Mouse (Mus musculus) hindbrain, embryonic 12.5 days (tissue): ENCODE measurements around the gene Nus1. TPM values are rescaled to one million over a fixed set of nuclear protein-coding genes. Genes with fewer than 3 reads are reported as not detected.

Experiments used
- ATAC-seq: fragments of 200-750 bp; cut with Nextera tagmentation; 2 replicates; pipeline ENCODE4 v1.8.0; 2017; ENCODE audit warnings: moderate TSS enrichment; ENCODE audit not compliant: low FRiP score
- H3K27ac ChIP-seq: fragments of 300-500 bp; sonication (generic); 2 replicates; pipeline ENCODE4 v1.5.1; 2016; ENCODE audit warnings: mild to moderate bottlenecking
- H3K27me3 ChIP-seq: fragments of 300-500 bp; sonication (generic); 2 replicates; pipeline ENCODE4 v1.6.1; 2016; ENCODE audit warnings: mild to moderate bottlenecking
- H3K36me3 ChIP-seq: fragments of 300-500 bp; sonication (generic); 2 replicates; pipeline ENCODE4 v1.6.1; 2016; ENCODE audit warnings: mild to moderate bottlenecking
- H3K4me1 ChIP-seq: fragments of 300-500 bp; sonication (generic); 2 replicates; pipeline ENCODE4 v1.6.1; 2016
- H3K4me2 ChIP-seq: fragments of 300-500 bp; sonication (generic); replicated peaks from 2 replicates; pipeline ENCODE4 v1.6.1; 2016; ENCODE audit warnings: mild to moderate bottlenecking
- H3K4me3 ChIP-seq: fragments of 300-500 bp; sonication (generic); 2 replicates; pipeline ENCODE4 v1.5.1; 2016; ENCODE audit warnings: mild to moderate bottlenecking
- H3K9ac ChIP-seq: fragments of 300-500 bp; sonication (generic); 2 replicates; pipeline ENCODE4 v1.6.1; 2016; ENCODE audit warnings: mild to moderate bottlenecking, moderate library complexity
- H3K9me3 ChIP-seq: fragments of 300-500 bp; sonication (generic); replicated peaks from 2 replicates; pipeline ENCODE4 v1.6.1; 2016; ENCODE audit warnings: mild to moderate bottlenecking
- WGBS: fragments of 180-500 bp; shearing (Covaris S2); methylation state at CpG from one replicate; pipeline ENCODE4 v1.1.7; 2016; 5-methylcytosine and 5-hydroxymethylcytosine counted together
- polyA plus RNA-seq: library from polyadenylated mRNA; unstranded; fragments of >200 nt; fragmentation: Nextera tagmentation; extraction: Ambion mirVana; gene quantifications from 2 replicates; pipeline ENCODE4 v1.2.1, GENCODE M21; 2016

Nus1 gene
- polyA plus RNA-seq, 1 experiment from 2014 or later: 19.2 TPM

DNA sequence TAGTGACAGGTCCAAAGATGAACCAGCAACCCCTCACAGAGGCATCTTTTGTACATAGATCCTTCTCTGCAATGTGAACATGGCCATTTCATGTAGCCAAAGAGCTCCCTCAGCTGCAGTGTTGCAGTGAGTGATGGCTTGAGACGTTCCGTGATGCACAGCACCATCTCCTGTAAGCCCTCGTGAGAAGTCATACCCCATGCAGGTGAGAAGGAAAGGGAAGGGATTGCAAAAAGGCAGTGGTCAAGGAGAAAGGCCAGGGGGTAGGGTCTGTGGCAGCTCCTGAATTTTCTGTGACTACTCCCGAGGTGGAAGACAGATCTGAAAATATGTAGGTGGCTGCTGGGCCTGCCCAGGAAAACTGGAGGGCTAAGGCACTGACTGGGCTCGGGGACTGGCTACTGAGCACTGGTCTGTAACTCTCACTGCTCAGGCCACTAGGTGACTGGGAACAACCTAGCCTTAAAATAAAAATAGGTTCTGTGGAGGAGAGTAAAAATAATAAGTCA lies 28.4 kb upstream of the Nus1 start, which contains the start of gene Nepn:
Gene Nepn (plus strand): TSS at position 51 of the 509 bp plus-strand sequence.
- ATAC-seq: no peak
- no peaks in the 10 kb centered on the region for H3K4me1 ChIP-seq
- no peak within 1 kb of the TSS for H3K4me2 ChIP-seq
- no peaks in the 10 kb centered on the region for H3K27me3 ChIP-seq
- no peaks in the 10 kb centered on the region for H3K9me3 ChIP-seq
- no peak within 1 kb of the TSS for H3K4me3 ChIP-seq
- H3K27ac ChIP-seq: no peak within 1 kb of the TSS
- 80% methylated on average over 5 of the region's 5 CpGs for WGBS
- H3K9ac ChIP-seq: no peak within 1 kb of the TSS
- H3K36me3 ChIP-seq: no peaks in the 10 kb centered on the region

DNA sequence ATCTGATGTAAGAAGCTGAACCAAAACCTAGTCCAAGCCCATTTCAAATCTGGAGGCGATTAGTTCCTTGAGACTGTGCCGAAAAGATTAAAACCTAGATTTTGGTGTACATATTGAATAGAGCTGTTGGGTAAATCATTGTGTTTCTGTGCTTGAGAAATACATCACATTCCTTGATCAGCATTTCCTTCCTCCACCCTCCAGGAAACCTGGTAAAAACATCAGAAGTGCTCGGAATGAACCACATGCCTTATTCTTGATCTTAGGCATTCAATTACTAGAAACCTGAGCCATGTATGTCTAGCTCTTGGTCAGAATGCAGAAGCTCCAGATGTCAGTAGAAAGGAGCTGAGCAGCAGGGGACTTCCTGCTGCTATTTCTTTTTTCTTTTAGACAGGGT lies 27.9 kb upstream of the Nus1 start:
- WGBS: 71% methylated on average over 3 of the region's 3 CpGs
- no peak for ATAC-seq
- H3K27me3 ChIP-seq: no peaks in the 10 kb centered on the region

DNA sequence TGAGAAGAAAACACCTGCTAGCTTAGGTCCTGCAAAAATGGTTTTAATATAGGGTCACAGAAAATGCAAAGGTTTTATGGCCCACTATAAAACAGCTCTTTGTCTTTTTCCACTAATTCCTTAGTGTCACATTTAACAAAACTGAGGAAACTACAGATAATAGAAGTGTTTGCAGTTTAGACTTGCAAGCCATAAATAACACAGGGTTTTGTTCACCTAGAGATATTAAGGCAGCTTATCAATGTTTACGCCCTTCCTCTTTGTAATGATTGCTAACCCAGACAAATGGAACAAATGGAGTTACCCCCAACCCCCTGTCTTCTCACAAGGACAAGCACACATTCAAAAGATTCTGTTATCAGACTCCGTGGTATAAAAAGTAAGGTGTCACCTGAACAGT lies 26.1 kb upstream of the Nus1 start:
- 78% methylated on average over 2 of the region's 2 CpGs for WGBS

More for the DNA sequence above, 27.9 kb upstream of the Nus1 start:
- Histone ChIP-seq H3K4me2 (no peak overlapping the region), H3K9ac (no peak overlapping the region), H3K36me3 (no peaks in the 10 kb centered on the region), H3K4me3 (no peak overlapping the region), H3K27ac (no peak overlapping the region), H3K9me3 (no peaks in the 10 kb centered on the region), H3K4me1 (no peaks in the 10 kb centered on the region)

DNA sequence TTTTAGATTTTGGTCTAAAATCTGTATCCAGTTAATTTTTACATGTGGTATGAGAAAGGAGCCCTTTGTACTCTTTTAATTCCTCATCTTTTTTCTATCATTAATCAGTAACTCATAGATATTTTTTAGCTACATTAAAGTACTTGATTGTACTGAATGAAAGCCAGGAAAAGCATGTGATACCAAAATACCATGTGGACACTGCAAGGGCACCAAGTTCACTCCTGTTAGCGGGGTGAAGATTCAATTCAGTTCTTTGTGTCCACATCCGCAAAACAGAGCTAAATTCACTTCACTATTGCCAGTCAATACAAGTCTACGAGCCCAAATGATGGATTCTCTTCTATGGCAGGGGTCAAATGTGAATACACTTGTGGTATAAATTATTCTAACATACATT lies 20.7 kb upstream of the Nus1 start:
- no peak overlapping the region for H3K9ac ChIP-seq
- ATAC-seq: no peak
- H3K27me3 ChIP-seq: no peaks in the 10 kb centered on the region
- WGBS: 85% methylated on average over 3 of the region's 3 CpGs
- H3K27ac ChIP-seq: no peak overlapping the region
- no peaks in the 10 kb centered on the region for H3K4me1 ChIP-seq
- no peak overlapping the region for H3K4me3 ChIP-seq
- H3K36me3 ChIP-seq: no peaks in the 10 kb centered on the region
- no peak overlapping the region for H3K4me2 ChIP-seq
- no peaks in the 10 kb centered on the region for H3K9me3 ChIP-seq

More for the DNA sequence above, 26.1 kb upstream of the Nus1 start:
- no peak overlapping the region for H3K4me3 ChIP-seq
- no peaks in the 10 kb centered on the region for H3K36me3 ChIP-seq
- ATAC-seq: no peak
- no peak overlapping the region for H3K4me2 ChIP-seq
- H3K4me1 ChIP-seq: no peaks in the 10 kb centered on the region
- H3K27ac ChIP-seq: no peak overlapping the region
- H3K9ac ChIP-seq: no peak overlapping the region
- H3K27me3 ChIP-seq: no peaks in the 10 kb centered on the region
- H3K9me3 ChIP-seq: no peaks in the 10 kb centered on the region

DNA sequence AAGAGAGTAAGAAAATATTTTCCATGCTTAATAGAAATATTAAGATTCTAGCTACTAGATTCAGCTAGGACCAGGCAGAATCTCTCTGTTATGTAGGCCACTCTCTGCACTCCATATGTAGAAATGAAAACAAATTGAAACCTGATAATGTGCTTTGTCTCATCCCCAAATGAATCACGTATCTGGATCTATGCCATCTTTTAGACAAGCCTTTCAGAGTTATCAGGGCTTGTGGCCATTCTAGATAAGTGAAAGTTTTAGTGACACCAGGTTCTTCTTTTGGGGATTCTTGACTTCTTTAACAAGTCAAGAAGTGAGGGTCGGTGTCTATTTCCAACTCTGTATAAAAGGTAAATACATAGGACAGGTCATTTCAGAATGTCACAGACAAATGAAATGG lies 18.6 kb upstream of the Nus1 start:
- Histone ChIP-seq H3K9ac (no peak overlapping the region), H3K4me2 (no peak overlapping the region), H3K9me3 (no peaks in the 10 kb centered on the region), H3K27ac (no peak overlapping the region), H3K36me3 (no peaks in the 10 kb centered on the region), H3K4me3 (no peak overlapping the region), H3K27me3 (no peaks in the 10 kb centered on the region), H3K4me1 (no peaks in the 10 kb centered on the region)
- WGBS: 80% methylated on average over 2 of the region's 2 CpGs
- ATAC-seq: no peak

DNA sequence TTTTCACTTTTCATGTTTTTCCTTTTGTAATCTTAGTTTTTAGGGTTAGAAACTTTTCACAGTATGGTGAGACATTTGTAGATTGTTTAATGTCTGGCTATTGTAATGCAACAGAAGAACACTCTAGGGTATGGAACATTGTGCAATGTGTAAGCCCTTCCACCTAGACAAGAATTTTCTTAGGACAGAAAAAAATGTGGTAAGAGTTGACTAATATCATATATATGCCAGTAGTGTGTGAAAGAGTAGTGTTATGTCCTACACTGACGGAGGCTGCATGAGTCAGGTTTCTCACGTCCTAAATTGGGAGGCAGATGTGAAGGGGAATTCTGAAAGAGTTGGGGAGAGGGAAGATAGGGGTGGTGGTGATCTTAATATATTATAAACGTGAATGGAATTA lies 17.6 kb upstream of the Nus1 start:
- H3K4me2 ChIP-seq: no peak overlapping the region
- WGBS: 70% methylated on average over 3 of the region's 3 CpGs
- H3K9me3 ChIP-seq: no peaks in the 10 kb centered on the region
- H3K36me3 ChIP-seq: no peaks in the 10 kb centered on the region
- no peaks in the 10 kb centered on the region for H3K4me1 ChIP-seq
- H3K27me3 ChIP-seq: no peaks in the 10 kb centered on the region
- ATAC-seq: no peak
- H3K4me3 ChIP-seq: no peak overlapping the region
- H3K9ac ChIP-seq: no peak overlapping the region
- H3K27ac ChIP-seq: no peak overlapping the region

DNA sequence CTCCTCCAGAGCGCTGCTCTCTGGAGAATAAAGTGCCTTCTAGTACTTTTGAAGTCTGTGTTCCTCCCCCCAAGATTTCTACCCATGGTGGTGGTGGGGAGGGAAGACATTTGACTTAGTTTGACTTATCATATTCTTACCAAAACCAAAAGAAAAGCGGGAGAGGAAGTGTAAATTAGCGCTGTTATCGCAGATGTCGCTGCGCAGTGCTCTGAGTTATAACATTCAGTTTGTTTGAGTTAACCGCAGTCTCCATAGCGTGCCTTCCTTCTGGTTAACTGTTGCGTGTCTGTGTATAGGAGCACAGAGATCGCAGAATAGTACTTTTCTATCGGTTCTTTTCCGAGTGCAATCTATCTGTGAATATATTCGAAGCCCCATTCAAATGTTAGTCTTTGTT lies 12.2 kb upstream of the Nus1 start:
- H3K36me3 ChIP-seq: no peaks in the 10 kb centered on the region
- no peaks in the 10 kb centered on the region for H3K4me1 ChIP-seq
- no peak overlapping the region for H3K9ac ChIP-seq
- H3K4me2 ChIP-seq: no peak overlapping the region
- no peak overlapping the region for H3K27ac ChIP-seq
- 92% methylated on average over 13 of the region's 13 CpGs for WGBS
- H3K4me3 ChIP-seq: no peak overlapping the region
- H3K27me3 ChIP-seq: no peaks in the 10 kb centered on the region
- no peaks in the 10 kb centered on the region for H3K9me3 ChIP-seq
- ATAC-seq: no peak

DNA sequence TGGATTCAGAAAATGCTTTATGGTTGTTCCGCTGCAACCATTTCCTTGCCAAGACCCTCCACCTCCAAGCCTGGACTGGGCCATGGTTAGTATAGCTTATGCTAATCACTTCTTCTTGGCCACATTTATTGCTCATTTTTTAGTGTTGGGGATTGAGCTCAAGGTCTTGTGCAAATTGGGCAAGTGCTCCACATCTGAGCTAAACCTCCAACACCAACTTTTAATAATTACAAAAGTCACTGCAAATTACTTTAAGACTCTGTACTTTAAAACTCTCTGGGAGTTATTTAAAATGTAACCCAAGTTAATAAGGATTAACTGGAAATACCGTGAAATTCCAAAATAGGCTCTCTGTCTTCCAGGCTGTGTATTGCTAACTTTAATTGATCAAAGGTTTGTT lies 9.8 kb upstream of the Nus1 start:
- Histone ChIP-seq H3K9ac (no peak overlapping the region), H3K36me3 (no peaks in the 10 kb centered on the region), H3K9me3 (no peaks in the 10 kb centered on the region), H3K27me3 (no peaks in the 10 kb centered on the region), H3K4me1 (no peaks in the 10 kb centered on the region), H3K4me3 (no peak overlapping the region), H3K4me2 (no peak overlapping the region), H3K27ac (no peak overlapping the region)
- 90% methylated on average over 2 of the region's 2 CpGs for WGBS
- ATAC-seq: no peak

DNA sequence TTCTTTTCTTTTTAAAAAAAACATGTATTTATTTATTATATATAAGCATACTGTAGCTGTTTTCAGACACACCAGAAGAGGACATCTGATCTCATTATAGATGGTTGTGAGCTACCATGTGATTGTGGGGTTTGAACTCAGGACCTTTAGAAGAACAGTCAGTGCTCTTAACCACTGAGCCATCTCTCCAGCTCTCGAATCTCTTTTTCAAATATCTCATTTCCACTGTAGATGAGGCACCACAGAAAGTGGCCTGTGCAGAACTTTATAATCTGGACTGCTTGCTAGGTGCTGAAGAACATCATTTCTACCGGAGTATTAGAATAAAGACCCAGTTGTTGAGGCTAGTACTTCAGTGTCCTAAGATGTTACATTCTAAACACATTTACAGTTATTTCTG lies 2.3 kb upstream of the Nus1 start:
- no peak for ATAC-seq
- 84% methylated on average over 2 of the region's 2 CpGs for WGBS
- H3K9ac ChIP-seq: no peak overlapping the region
- peaks cover 15% of the 10 kb centered on the region for H3K4me1 ChIP-seq
- no peak overlapping the region for H3K4me3 ChIP-seq
- no peaks in the 10 kb centered on the region for H3K9me3 ChIP-seq
- H3K27ac ChIP-seq: no peak overlapping the region
- no peaks in the 10 kb centered on the region for H3K27me3 ChIP-seq
- no peaks in the 10 kb centered on the region for H3K36me3 ChIP-seq
- no peak overlapping the region for H3K4me2 ChIP-seq

DNA sequence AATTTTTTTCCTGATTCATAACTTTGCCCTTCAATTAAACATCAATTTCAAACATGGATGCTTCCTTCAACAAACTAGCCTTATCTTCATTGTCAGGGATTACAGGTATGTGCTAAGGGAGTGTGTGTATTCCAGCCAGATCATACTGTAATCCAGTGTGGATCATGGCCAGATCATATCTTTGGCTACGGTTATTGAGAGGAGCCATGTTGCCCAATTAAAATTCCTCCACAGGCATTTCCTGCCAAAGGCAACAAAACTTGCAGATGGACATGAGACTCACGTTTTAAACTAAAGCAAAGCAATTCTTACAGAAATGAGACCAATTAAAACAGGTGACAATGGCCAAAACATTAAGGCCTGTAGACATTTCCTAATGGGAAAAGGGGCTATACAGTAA lies 889 bp upstream of the Nus1 start:
- Histone ChIP-seq H3K27me3 (no peaks in the 10 kb centered on the region), H3K4me1 (peaks cover 22% of the 10 kb centered on the region), H3K9me3 (no peaks in the 10 kb centered on the region), H3K27ac (no peak overlapping the region), H3K4me2 (peak overlapping the region; percentile 73), H3K9ac (no peak overlapping the region), H3K36me3 (no peaks in the 10 kb centered on the region), H3K4me3 (peak overlapping the region; percentile 94; the same call in 1 of the 2 replicates)
- WGBS: 74% methylated on average over 2 of the region's 2 CpGs
- no peak for ATAC-seq

DNA sequence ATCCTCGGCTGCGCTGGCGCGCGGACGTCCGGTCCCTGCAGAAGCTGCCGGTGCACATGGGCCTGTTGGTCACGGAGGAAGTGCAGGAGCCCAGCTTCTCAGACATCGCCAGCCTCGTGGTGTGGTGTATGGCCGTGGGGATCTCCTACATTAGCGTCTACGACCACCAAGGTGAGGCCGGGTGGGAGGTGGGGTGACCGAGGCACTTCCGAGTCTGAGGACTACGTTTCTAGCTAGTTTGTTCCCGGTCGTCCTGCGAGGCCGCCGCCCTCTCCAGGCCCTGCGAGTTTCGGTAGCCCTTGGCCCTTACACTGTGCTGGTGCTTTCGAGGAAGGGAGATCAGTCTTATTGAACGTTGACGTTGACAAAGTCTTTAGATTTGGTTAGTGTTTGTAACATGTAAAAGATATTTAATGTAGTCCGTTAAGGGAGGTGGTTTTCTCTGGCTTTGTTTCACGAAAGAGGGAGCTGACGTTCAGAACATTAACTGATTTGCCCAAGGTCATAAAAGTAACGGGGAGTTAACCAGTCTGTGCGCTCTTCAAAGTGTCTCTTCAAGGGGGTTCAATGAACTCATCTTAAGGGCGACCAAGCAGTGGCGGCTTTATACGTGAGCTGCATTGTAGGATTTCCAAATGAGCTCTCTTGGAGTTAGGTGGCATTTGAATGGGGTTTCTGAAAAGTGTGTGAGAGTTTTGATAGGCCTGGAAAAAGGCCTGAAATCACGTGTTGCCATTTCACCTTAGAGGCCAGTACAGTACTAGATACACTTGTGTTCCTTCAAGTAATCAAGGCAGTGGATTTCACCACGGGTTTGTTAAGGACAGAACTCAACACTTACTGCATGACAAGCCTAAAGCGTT lies 882 bp downstream of the Nus1 start:
- peak overlapping the region; percentile 84 for H3K9ac ChIP-seq
- H3K27ac ChIP-seq: peak overlapping the region; percentile 94
- H3K4me2 ChIP-seq: peak overlapping the region; percentile 73
- H3K27me3 ChIP-seq: no peaks in the 10 kb centered on the region
- H3K9me3 ChIP-seq: no peaks in the 10 kb centered on the region
- H3K4me1 ChIP-seq: peaks cover 22% of the 10 kb centered on the region
- peak overlapping the region; percentile 94 for H3K4me3 ChIP-seq
- H3K36me3 ChIP-seq: no peaks in the 10 kb centered on the region
- peak; percentile 61 for ATAC-seq
- WGBS: 4% methylated on average over 39 of the region's 39 CpGs

DNA sequence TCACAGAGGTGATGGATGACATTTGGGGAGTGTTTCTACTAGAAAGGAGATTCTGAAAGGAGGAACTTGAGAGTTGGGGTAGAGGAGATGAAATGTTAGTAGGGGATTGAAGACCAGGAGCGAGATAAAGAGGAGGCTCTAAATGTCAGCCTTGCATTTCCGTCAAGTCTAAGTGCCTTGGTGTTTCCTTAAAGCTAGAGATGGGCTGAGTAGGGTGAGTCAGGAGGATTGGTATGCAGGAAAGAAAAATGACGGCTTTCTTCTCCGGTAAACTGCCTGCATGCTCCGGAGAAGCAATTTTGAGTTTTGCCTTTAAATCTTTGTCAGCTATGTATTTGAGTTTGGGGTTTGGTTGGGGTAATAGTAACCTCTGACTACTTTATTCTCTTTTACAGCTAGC lies 1.6 kb downstream of the Nus1 start:
- Histone ChIP-seq H3K4me3 (peak overlapping the region; percentile 94), H3K27me3 (no peaks in the 10 kb centered on the region), H3K27ac (no peak overlapping the region), H3K4me1 (peaks cover 22% of the 10 kb centered on the region), H3K9ac (peak overlapping the region; percentile 84), H3K9me3 (no peaks in the 10 kb centered on the region), H3K4me2 (peak overlapping the region; percentile 73), H3K36me3 (no peaks in the 10 kb centered on the region)
- ATAC-seq: no peak
- 74% methylated on average over 5 of the region's 5 CpGs for WGBS

DNA sequence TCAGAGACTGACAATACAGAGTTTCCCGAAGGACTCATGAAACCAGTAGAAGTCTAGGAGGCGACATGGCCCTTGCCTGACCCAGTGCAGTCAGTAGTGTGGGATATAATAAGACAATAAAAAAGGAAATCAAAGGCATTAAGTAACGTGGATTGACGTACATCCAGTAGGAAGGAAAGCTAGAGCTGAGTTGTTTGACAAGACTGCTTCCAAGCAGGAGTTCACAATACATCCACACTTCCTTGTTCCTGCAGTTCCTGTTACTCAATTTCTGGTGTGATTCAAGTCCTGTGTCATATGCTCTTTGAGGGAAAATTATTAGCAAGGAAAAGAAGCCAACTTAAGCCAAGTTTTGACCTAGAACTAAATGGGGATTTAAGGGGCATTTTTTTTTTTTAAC lies 2.1 kb downstream of the Nus1 start:
- H3K9ac ChIP-seq: no peak overlapping the region
- H3K4me3 ChIP-seq: no peak overlapping the region; the same call in 1 of the 2 replicates
- 83% methylated on average over 4 of the region's 4 CpGs for WGBS

More for the DNA sequence above, 2.1 kb downstream of the Nus1 start:
- Histone ChIP-seq H3K4me1 (peaks cover 22% of the 10 kb centered on the region), H3K4me2 (peak overlapping the region; percentile 73), H3K36me3 (no peaks in the 10 kb centered on the region), H3K27ac (no peak overlapping the region), H3K27me3 (no peaks in the 10 kb centered on the region), H3K9me3 (no peaks in the 10 kb centered on the region)
- ATAC-seq: no peak
